In the genomic region with DNA sequence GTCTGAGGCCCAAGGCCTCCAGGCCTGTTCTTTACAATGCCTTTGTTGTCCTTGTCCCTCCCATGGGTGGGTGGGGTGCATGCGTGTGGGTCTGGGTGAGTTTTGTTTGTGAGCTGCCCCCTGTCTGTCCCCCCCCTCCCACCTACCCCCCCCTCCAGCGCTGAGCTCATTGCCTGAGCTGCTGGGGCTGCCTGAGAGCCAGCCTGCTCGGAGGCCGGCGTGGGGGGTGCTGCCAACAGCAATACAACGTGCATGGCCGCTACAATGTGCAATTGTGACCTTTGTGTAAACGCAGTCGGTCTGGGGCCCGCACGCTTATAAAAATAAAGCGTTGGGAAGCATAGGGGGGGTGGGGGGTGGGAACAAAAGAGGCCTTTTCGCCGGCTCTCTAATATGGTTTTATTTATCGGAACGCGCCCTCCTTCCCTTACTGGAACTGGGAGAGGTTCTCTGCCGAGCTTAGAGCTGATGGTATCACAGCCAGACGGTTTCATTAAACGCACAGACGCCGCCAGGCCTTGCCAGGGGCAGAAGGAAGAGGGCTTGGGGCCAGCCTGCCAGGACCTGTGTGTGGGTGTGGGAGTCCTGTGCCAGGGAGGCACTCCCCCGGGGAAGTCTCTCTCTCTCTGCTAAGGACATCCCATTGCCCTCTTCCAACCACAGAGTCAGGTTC, we compare ENCODE assay signal across 9 mouse cellular contexts.
DNase-seq lines count a peak whose midpoint lies in the region; ATAC-seq and TF ChIP-seq lines count a peak whose summit lies in the region.
"Had no signal": no experiment of that assay in that cellular context is flagged by ENCODE, and none has a peak within 500 bp of the region (broad histone marks: within the 10 kb centered on the region; RNA-seq: fewer than 3 reads in every experiment).

No protein-coding gene starts in this region.

- no peaks in the 10 kb centered on the region for H3K9me3 ChIP-seq in kidney, embryonic 15.5 days (replicated peaks)
- H3K9me3 ChIP-seq in hindbrain, embryonic 12.5 days (replicated peaks) = no peaks in the 10 kb centered on the region
- H3K9me3 ChIP-seq in limb, embryonic 15.5 days = no peaks in the 10 kb centered on the region
- no peaks in the 10 kb centered on the region for H3K9me3 ChIP-seq in neural tube, embryonic 15.5 days (replicated peaks)

- no peak for TF ChIP-seq CTCF in thymus, adult 2 months (IDR thresholded peaks at IDR 0.05; ENCODE audit: borderline replicate concordance, control insufficient read depth, extremely low read depth, insufficient read depth, low read length, poor library complexity)

- no peak overlapping the region for H3K27ac ChIP-seq in kidney, embryonic 15.5 days
- H3K27ac ChIP-seq in hindbrain, embryonic 12.5 days = peak overlapping the region; percentile 76
- peak overlapping the region; percentile 75 for H3K27ac ChIP-seq in limb, embryonic 15.5 days
- no peak overlapping the region for H3K27ac ChIP-seq in neural tube, embryonic 15.5 days (replicated peaks)
- no peak overlapping the region for H3K27ac ChIP-seq in thymus, adult 2 months (ENCODE audit: control insufficient read depth, insufficient read depth, low read length)

- no peaks in the 10 kb centered on the region for H3K36me3 ChIP-seq in kidney, embryonic 15.5 days
- no peaks in the 10 kb centered on the region for H3K36me3 ChIP-seq in hindbrain, embryonic 12.5 days
- H3K36me3 ChIP-seq in limb, embryonic 15.5 days = no peaks in the 10 kb centered on the region
- H3K36me3 ChIP-seq in neural tube, embryonic 15.5 days = no peaks in the 10 kb centered on the region
- no peaks in the 10 kb centered on the region for H3K36me3 ChIP-seq in thymus, adult 2 months (ENCODE audit: control insufficient read depth, insufficient read depth, low read length)

- no peak for DNase-seq in kidney, postnatal 25 days
- DNase-seq in embryo, embryonic 10 days (ENCODE audit: low spot score) = peak; percentile 30
- no peak for DNase-seq in thymus, adult 2 months
- DNase-seq in thymus, postnatal 25 days = no peak

- H3K4me2 ChIP-seq in kidney, embryonic 15.5 days = 0 out of 2 replicates have a peak overlapping the region, but pooled peaks have one; percentile 1
- peak overlapping the region; percentile 31 for H3K4me2 ChIP-seq in hindbrain, embryonic 12.5 days (replicated peaks)
- H3K4me2 ChIP-seq in limb, embryonic 15.5 days = peak overlapping the region; percentile 25; the same call in 1 of the 2 replicates
- H3K4me2 ChIP-seq in neural tube, embryonic 15.5 days = peak overlapping the region; percentile 34

- peak; percentile 57; the same call in 1 of the 2 replicates for ATAC-seq in kidney, embryonic 15.5 days (replicated peaks; ENCODE audit: low FRiP score)
- ATAC-seq in hindbrain, embryonic 12.5 days (ENCODE audit: low FRiP score) = peak; percentile 87
- ATAC-seq in limb, embryonic 15.5 days (ENCODE audit: insufficient number of reproducible peaks, low FRiP score, low TSS enrichment, low read depth) = no peak
- peak; percentile 63; the same call in 1 of the 2 replicates for ATAC-seq in neural tube, embryonic 15.5 days (ENCODE audit: low FRiP score)

- peaks cover 8% of the 10 kb centered on the region; the same call in 1 of the 2 replicates for H3K27me3 ChIP-seq in kidney, embryonic 15.5 days
- H3K27me3 ChIP-seq in hindbrain, embryonic 12.5 days = no peaks in the 10 kb centered on the region
- no peaks in the 10 kb centered on the region for H3K27me3 ChIP-seq in limb, embryonic 15.5 days
- no peaks in the 10 kb centered on the region for H3K27me3 ChIP-seq in neural tube, embryonic 15.5 days (replicated peaks)
- H3K27me3 ChIP-seq in thymus, adult 2 months (ENCODE audit: control insufficient read depth, insufficient read depth, low read length) = no peaks in the 10 kb centered on the region

- H3K4me1 ChIP-seq in kidney, embryonic 15.5 days = peaks cover 9% of the 10 kb centered on the region
- peaks cover 17% of the 10 kb centered on the region for H3K4me1 ChIP-seq in hindbrain, embryonic 12.5 days
- peaks cover 50% of the 10 kb centered on the region for H3K4me1 ChIP-seq in limb, embryonic 15.5 days
- peaks cover 6% of the 10 kb centered on the region for H3K4me1 ChIP-seq in neural tube, embryonic 15.5 days
- H3K4me1 ChIP-seq in thymus, adult 2 months (replicated peaks; ENCODE audit: control insufficient read depth, insufficient read depth, low read length) = no peaks in the 10 kb centered on the region

- no peak overlapping the region for H3K9ac ChIP-seq in kidney, embryonic 15.5 days
- H3K9ac ChIP-seq in hindbrain, embryonic 12.5 days = no peak overlapping the region
- no peak overlapping the region for H3K9ac ChIP-seq in limb, embryonic 15.5 days
- H3K9ac ChIP-seq in neural tube, embryonic 15.5 days (replicated peaks) = no peak overlapping the region

- H3K4me3 ChIP-seq in kidney, embryonic 15.5 days (replicated peaks) = no peak overlapping the region
- H3K4me3 ChIP-seq in hindbrain, embryonic 12.5 days = no peak overlapping the region
- no peak overlapping the region for H3K4me3 ChIP-seq in limb, embryonic 15.5 days
- H3K4me3 ChIP-seq in neural tube, embryonic 15.5 days (replicated peaks) = no peak overlapping the region
- H3K4me3 ChIP-seq in thymus, adult 2 months (ENCODE audit: control insufficient read depth, insufficient read depth, low read length) = no peak overlapping the region
- H3K4me3 ChIP-seq: erythroblast, embryonic 14.5 days had no signal

- WGBS in kidney, embryonic 15.5 days = 38% methylated on average over 23 of the region's 23 CpGs
- WGBS in hindbrain, embryonic 12.5 days = 34% methylated on average over 23 of the region's 23 CpGs
- WGBS in limb, embryonic 15.5 days = 27% methylated on average over 20 of the region's 23 CpGs
- 20% methylated on average over 22 of the region's 23 CpGs for WGBS in neural tube, embryonic 15.5 days
- WGBS in thymus, adult 2 months = 82% methylated on average over 23 of the region's 23 CpGs

- no peak for TF ChIP-seq POLR2A in thymus, adult 2 months (IDR thresholded peaks at IDR 0.05; ENCODE audit: control insufficient read depth, extremely low read depth, insufficient read depth, low read length, poor library complexity)

Comparison
In these comparisons a context has a peak if more than half of its experiments do, and no peak if none do; other contexts are left out.
1. H3K27ac ChIP-seq: peak in hindbrain, embryonic 12.5 days (single experiment) and limb, embryonic 15.5 days (single experiment); none in kidney, embryonic 15.5 days (single experiment), neural tube, embryonic 15.5 days (single experiment) and thymus, adult 2 months (single experiment).
2. Peak in every context shown above with its lines, with median percentiles within 50 percentile points of each other: H3K4me2 ChIP-seq.